Mouse (Mus musculus) spleen, postnatal 4 days (tissue): Measurements from ENCODE around the gene Cpm.
"Not testable (repeated sequence)": the region's sequence is repeated elsewhere in the genome, so short reads cannot be mapped to it uniquely, and the experiment has no call there.

Experiments used
- DNase-seq, 2 experiments: peaks; one replicate each; pipeline ENCODE4 v3.0.0; 2022; ENCODE audit warnings: low spot score in 2 of 2

Gene Cpm

DNA sequence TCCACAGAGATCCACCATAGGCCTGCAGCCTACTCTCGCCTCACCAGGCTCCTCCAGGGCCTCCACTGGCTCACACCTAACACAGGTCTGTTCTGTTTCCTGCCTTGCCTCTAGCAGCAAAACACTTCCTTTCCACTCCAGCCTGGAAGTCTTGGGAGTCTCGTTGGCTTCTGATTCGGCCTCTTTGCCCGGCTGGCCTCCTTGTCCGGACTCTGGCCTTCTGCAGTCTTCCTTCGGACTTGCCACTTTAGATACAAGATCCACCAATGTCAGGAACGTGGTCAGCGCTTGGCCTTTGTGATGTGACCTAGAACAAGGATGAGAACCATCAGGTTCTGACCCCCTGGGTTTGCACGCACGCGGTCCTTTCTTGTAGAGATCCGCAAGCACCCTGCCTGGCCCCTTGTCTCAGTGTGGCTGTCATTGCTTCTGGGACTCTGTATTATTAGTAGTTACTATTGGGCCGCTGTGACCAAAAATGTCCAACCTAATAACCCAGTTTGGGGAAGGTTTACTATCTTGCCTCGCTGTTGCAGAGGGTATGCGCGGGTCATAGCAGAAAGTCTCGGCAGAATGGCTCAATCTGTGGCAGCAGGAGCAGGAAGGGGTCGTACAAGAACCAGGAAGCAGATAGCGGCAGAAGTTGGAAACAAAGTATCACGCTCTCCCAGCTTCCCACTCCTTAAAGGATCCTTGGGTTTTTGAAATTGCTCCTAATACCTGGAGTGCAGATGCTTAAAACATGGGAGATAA is 22.1 kb upstream of the Cpm start:
- DNase-seq, result no peak

DNA sequence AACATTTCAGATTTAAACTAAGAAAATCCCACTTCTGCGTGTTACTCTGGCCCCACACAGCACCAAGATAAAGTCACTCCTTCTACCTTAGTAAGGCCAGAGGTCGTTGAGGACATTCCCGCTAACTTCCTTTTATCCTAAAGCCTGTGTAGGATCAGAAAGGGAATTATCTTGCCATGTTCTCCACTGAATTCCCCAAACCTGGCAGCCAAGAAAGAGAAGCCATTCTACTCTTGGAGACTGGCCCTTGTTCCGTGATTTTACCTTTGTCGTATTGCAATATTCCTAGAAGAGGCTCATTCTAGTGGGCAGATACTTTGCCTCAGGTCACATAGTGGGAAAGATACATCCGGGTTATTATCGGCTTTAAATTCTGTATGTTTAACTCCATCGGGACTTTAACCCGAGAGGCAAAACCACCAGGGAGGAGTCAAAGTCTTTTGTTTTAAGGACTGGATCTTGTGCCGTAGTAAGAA is 21.5 kb upstream of the Cpm start:
- no peak for DNase-seq

DNA sequence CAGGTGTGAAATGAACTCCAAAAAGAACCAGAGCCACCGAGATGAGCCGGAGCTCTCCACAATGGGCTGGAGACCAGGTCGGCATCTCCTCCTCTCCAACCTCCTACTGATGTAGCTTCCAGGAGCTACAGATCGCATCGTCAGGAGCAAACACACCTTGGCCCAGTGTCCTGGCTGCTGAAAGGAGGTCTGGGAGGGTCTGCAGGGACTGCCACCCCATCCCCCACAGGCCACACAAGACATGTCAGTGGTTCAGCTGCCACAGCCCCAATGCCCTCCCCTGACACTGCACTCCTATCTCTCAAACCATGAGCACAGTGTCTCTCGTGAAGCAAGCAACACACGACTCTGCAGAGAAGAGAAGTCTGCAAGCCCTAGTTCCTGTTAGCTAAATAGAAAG is 20.8 kb upstream of the Cpm start:
- DNase-seq, result no peak

DNA sequence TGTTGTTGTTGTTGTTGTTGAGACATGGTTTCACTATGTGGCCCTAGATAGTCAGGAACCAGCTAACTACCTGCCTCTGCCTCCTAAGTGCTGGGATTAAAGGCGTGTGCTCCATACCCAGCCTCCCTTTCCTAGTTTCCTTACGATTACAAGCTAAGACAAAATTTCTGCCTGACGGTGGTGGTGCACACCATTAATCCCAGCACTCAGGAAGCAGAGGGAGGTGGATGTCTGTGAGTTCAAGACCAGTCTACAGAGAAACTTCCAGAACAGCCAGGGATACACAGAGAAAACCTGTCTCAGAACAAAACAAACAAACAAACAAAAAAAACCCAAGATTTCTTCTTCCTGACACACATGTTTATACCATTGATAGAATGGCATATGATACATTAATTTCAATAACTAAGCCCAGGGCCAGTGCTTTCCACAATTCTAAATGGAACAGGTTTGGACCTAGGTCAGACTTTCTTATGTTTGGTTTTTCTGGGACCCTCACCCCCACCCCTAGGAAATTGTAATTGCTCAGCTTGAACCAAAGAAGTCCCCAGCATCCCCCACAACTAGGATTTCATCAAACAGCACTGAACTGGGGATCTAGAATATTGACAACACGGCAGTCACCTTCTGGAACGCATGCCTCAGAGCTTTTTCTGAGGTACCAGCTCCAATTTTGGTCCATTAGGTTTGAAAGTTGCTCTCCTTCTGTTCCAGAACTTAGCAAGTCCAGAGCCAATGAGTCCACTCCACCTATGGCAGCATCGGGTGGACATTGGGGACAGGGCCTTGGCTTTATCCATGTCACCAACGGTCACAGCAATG is 20.1 kb upstream of the Cpm start:
- no peak for DNase-seq

DNA sequence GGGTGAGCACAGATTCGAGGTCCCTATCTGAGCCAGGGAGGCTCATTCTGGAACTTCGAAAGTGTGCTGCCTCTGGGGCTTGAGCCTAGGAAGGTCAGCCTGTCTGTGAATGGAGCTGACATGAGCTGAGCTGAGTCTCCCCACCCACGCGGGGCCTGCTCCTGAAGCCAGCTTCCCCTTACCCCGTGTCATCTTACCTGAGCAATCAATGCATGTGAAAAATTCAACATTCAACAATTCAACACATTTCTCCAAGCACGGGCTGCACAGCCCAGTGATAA is 19.6 kb upstream of the Cpm start:
- DNase-seq, result no peak

DNA sequence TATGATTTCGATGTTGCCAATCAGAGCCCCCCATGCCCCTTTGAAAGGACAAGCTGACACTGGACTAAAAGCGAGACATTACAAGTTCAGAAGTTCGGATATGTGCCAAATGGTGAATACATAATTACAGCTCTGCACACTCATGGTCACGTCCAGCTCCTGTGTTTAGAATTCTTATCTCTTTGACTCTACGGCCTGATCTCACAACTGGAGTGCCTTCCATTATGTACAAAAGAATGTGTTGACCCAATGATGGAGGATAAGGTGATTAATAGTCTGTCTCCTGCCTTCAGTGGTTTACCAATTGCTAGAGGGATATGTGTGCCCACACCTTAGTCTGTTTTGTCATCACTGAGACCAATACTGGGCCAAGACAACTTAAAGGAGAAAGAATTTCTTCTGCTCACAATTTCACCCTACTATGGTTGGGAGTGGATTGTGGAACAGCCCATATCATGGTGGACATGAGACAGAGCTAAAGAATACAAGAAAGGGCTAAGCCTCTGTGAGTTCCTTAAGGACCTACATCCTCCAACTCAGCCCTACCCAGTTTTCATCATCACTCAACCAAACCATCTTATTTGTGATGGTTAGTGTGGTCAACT is 19.0 kb upstream of the Cpm start:
- no peak for DNase-seq

DNA sequence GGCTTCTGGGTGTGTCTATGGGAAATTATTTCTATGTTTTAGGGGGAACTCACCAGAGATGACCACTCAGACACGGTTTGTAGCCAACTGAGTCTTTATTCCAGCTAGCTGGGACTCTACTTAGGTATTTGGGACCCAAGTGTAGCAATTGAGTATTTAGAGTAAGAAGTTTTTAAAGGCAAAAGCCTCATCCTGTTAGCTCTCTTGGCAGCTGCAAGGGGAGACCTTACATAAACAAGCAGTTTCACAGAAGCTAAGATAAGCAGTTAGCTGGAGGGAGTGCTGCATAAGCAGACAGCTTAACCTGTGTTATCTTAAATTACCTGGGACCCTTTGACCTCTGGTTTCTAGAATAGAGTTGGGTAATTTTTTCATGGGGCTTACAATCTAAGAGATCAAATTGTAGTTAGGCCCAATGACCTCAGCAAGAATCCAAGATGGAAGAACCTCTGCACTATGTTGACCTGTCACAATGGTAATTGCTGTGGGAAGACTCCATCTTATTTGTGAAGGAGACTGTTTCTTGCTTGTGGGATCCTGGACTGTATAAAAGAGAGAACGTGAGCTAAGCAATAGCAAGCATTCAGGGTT is 18.4 kb upstream of the Cpm start:
- DNase-seq, result no peak

DNA sequence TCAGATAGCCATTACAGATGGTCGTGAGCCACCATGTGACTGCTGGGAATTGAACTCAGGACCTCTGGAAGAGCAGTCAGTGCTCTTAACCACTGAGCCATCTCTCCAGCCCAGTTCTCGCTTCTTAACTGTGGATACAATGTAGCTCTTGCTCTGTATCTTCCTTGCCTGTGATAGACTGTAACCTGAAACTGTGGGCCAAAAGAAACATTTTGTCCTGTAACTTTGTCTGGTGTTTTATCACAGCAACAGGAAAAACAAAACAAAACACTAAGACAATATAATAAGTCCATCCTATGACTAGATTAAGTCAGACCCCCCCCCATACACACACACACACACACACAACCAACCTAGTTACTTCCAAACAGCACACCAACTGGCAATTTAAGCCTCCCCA is 17.8 kb upstream of the Cpm start:
- no peak for DNase-seq

DNA sequence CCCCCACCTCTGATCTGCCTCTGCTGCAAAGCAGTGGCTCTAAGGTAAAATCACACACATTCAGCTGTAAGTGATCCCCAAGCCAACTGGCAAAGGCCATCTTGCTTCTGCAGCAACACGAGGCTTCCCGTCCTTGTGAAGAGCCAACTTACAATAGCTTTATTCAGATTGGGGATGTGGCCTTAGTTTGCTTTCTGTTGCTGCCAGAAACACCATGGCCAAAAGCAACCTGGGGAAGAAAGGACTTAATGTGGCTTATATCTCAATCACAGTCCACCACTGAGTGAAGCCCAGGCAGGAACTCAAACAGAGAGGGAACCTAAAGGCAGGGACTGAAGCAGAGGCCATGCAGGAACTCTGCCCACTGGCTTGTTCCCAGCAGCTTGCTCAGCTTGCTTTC is 17.3 kb upstream of the Cpm start:
- DNase-seq, result no peak

DNA sequence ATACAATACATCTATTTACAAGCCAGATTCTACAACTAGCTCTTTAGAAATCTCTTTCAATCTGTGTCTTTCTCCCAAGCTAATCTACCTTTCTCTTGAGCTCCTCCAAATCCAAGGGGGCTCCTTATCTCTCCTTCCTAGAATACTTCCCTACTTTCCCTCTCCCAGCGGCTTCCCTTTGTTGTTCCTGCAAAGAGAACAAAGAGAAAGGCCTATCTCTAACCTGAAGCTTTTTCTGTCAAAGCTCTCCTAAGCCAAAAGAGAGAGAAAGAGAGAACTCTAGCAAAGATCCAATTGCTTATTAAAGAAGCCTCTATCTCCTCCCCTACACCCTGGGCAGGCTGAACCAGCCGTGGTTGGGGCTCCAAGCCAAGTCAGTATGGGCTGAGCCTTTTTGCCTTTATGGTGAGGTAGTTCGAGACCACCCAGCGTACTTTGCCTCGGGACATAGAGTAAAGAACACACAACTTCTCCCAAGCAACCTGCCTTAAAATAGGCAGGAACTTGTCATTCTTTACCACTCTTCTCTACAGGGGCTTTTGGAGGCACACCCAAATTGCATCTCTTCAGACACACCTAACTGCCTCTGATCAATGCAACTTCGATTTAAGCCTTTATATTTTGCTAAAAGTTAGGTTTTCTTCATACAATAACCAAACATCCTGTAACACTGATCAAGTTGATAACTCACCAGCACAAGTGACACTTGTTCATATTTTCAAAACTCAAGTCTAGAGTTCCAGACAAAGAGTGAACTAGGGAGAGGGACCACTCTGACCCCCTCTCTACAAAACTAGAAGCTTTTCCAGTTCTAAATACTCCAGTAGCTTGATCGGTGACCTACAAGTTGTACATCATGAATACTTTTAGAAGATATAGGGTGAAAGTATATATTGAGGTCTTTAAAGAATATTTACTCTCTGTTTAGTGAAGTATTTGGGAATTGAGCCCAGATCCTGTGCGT is 16.4 kb upstream of the Cpm start:
- DNase-seq, result no peak

DNA sequence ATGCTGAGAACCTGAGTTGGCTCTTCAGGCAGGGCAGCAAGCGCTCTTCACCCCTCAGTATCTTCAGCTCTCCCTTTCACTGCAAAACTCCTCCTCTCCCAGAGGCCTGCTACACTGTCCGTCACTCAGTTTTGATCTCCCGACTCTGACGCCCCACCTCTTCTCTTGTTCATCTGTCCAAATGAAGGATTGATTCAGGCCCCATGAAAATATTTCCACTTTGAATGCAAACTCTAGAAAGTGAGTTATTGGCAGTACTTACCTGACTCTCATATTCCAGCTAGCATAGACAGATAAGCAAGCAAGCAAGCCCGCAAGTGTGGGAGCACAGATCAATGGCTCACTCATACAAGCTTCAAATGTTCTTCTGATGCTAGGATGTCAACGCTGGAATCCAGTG is 15.3 kb upstream of the Cpm start:
- DNase-seq, result no peak

DNA sequence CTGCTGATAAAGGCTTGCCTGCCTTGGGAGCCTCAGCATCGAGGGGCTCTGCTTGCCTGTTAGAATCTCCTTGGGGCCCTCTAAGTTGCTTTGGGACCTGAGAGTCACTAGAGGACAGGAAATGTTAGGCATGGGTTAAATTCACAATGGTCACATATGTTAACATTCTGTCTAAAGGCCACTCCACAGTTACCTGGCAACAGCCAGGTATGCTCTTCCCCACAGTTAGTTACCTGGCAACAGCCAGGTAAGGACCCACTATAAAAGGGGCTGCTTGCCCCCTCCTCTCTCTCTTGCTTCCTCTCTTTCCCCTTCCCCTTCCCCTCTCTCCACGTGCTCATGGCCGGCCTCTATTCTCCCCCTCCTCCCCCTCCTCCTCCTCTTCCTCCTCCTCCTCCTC is 14.9 kb upstream of the Cpm start:
- no peak for DNase-seq

DNA sequence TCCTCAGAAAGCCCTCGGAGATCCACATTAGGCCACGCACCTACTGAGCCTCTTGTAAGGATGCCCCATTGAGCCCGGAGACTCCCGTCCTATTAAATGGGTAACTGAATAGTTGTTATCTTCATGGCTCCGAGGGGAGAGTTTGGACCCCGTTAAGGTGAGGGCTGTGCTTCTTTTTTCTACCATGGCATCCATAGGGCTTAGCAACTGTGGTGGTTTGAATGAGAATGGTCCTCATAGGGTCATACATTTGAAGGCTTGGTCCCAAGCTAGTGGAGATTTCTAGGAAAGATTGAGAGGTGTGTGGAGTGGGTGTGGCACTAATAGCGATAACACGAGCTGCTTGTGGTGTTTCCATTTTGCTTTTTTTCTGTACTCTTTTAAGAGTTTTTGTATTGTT is 14.1 kb upstream of the Cpm start:
- DNase-seq, result no peak

DNA sequence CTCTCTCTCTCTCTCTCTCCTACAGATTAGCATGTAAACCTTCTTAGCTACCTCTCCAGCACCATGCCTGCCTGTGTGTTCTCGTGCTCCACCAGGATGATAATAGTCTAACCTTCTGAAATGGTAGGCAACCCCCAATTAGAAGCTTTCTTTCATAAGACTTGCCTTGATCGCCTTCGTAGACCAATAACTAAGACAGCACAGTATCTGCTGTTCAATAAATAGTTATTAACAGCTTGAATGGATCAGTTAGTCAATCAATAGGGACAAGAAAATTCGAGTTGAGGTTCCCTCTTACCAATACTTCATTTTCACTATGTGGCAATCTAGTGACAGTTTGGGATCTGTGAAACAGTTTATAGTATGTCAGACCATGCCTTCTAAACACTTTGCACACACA is 13.6 kb upstream of the Cpm start:
- DNase-seq, result no peak

DNA sequence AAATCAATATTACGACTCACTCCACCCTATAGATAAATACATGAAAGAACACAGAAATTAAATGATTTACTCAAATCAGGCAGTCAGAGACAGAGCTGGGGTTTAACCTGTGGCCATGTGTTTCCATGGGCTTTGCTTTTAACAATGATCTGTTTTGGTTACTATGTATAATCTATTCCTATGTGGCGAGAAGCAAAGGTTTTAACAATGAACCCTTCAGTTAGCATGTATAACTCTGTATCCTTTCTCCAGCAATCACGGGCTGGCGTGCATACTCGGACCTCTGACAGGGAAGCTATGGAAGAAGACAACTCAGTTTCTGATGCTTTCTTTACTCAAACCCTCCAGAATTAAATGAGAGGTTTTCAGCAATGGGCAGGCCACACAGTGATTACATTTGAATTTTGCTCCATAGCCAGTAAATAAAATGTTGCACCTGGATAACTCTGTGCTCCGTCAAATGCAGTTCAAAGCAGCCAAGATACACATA is 13.1 kb upstream of the Cpm start:
- no peak for DNase-seq

DNA sequence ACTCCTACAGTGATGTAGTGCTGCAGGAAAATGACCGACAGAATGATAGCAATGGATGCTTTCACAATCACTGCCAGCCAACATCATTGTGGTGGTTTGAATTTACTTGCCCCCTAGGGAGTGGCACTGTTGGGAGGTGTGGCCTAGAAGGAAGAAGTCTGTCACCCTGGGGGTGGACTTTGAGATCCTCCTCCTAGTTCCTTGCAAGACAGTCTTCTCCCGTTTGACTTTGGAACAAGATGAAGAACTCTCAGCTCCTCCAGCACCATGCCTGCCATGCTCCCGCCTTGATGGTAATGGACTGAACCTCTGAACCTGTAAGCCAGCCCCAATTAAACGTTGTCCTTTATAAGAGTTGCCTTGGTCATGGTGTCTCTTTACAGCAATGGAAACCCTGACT is 12.5 kb upstream of the Cpm start:
- DNase-seq, result not testable (repeated sequence)

DNA sequence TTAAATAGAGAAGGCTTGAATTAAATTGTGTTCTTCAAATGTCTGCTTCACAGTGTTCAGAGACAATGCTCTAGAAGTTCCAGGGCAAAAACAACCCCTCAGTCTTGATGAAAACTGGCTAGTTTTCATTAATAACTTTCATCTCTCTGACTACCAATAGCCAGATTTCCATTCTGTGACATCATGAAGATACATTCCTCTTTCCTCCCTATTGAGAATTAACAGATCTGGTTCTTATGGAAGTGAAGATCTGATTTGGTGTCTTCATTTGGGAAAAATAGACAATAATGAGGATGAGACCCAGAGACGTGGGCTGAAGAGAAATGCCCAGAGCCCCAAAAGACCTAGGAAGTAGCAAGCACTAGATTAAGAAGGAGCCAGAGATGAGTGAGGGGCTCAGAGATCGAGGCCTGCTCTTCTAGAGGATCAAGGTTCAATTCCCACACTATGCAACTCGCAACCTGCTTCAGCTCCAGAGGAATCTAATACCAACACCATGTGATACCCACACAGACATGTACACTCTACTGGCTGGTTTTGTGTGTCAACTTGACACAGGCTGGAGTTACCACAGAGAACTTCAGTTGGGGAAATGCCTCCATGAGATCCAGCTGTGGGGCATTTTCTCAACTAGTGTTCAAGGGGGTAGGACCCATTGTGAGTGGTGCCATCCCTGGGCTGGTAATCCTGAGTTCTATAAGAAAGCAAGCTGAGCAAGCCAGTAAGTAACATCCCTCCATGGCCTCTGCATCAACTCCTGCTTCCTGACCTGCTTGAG is 11.5 kb upstream of the Cpm start:
- DNase-seq, result no peak

DNA sequence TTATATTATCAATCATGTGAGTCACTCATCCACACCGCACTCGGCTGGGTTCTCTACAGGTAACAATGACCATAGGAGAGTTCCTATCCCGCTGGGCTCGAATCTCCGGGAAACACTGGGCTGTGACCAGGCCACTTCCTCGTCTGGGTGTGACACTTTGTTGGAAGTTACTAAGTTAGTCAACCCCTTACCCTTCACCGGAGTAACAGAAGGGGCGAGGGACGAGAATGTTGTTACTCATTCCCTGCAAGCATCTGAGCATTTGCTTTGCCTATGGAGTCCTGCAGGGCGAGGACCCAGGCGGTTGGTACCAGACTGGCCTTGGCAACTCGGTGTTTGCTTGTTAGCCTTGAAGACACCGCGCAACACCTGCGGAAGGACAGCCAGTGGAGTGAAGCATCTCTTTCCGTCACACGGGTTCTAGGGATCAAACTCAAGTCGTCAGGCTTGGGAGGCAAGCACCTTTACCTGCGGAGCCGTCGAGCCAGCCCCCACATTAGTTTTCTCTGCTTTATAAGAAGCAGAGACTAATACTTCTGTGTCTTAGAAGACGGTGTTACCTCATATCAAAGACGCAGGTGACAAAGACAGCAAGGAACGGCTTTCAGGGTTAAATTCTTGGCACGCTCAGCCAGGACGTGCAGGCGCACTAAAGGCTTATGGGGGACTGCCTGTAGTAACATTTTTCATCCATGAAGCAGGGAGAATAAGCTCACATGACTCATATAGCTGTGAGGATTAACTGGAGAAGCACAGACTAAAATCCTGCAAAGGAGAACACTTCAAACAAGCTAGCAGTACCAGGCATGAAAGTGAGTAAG is 10.0 kb upstream of the Cpm start:
- no peak for DNase-seq

DNA sequence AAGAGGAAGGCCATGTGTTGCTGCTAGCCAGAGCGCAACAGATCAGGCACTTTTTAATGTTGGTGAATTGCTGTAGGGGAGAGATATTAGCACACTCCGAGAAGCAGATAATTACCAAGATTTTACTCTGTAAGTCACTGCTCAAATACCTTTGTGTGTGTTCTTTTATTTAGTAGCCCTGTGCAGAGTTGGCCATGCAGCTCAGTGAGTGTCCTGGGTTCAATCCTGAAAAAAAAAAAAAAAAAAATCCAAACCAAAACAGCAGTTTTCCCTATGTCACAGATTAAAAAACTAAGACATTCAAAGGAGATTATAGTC is 9.5 kb upstream of the Cpm start:
- no peak for DNase-seq

DNA sequence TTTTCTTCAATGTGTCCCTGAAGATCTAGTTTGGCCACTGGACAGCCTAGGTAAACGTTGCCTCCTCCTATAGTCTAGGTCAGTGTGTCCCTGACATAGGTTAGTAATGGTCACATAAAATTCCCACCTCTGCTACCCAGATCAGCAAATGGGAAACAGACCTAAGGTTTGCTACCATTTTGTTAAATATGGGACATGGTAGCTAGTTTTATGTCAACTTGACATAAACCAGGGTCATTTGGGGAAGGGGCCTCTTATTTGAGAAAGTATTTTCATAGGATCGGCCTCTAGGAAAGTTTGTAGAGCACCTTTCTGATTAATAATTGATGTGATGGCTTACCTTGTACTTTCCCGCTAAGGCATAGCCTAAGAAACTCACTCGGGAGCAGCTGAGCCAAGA is 8.8 kb upstream of the Cpm start:
- DNase-seq, result no peak
